Mouse (Mus musculus) activated CD4-positive, CD25-positive, alpha-beta regulatory T cell, adult 9 weeks (primary cell): Measurements from ENCODE around the gene Vmn1r132. TPM values are rescaled to one million over a fixed set of nuclear protein-coding genes. Genes with fewer than 3 reads are reported as not detected.

ENCODE experiments used
- polyA plus RNA-seq: library from polyadenylated mRNA; unstranded; fragments of 100-300 nt; shearing (Covaris generic); gene quantifications from one replicate; pipeline ENCODE4 v1.2.1, GENCODE M21; 2017

Vmn1r132 gene
- not detected for polyA plus RNA-seq

DNA sequence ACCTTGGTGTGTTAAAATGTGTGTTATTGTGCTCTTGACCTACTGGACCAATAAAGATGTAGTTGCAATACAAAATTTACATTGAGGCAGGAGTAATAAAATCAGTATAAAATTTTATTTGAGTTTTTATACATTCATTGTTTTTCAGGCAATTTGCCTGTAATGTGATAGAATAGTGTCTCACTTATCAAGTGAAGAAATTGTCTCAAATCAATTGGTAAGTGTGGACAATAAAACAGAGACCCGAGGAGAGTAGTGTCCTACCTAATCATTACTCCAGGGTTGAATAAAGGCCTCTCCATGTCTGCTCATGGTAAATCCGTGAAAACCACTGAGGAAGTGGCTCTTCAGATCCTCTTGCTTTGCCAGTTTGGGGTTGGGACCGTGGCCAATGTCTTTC lies at the start of gene Vmn1r132:
Gene Vmn1r132, plus strand, starts transcription at position 301 of the 400 bp plus-strand sequence.

Other genes starting within 250 kb of the Vmn1r132 start
- not detected for gene Gm6882, start 181.3 kb upstream of the Vmn1r132 start, polyA plus RNA-seq
- gene Vmn1r130, start 102.3 kb upstream of the Vmn1r132 start, polyA plus RNA-seq, result not detected
- gene Vmn1r131, start 68.0 kb upstream of the Vmn1r132 start, polyA plus RNA-seq, result not detected
- not detected for gene Gm4175, start 147.4 kb downstream of the Vmn1r132 start, polyA plus RNA-seq
- gene Gm4177, start 182.6 kb downstream of the Vmn1r132 start, polyA plus RNA-seq, result not detected
- gene Vmn1r135, start 218.3 kb downstream of the Vmn1r132 start, polyA plus RNA-seq, result not detected
- not detected for gene Gm5725, start 230.2 kb downstream of the Vmn1r132 start, polyA plus RNA-seq